Mouse (Mus musculus) ES-E14 (cell line): ENCODE measurements around the gene Casp7. TPM values are rescaled to one million over a fixed set of nuclear protein-coding genes. Genes with fewer than 3 reads are reported as not detected.

Experiments
- DNase-seq: peaks from one replicate; pipeline ENCODE4 v3.0.0-alpha.2; 2013; ENCODE audit warnings: low read depth, low spot score
- H3K27ac ChIP-seq: 2 replicates; pipeline ENCODE4 v1.5.1; 2012; ENCODE audit warnings: low read depth, mild to moderate bottlenecking, low read length, moderate library complexity, mixed read lengths; ENCODE audit not compliant: poor library complexity, insufficient read depth, severe bottlenecking
- H3K36me3 ChIP-seq: 2 replicates; pipeline ENCODE4 v1.6.1; 2012; ENCODE audit warnings: mild to moderate bottlenecking, low read length, moderate library complexity, mixed read lengths; ENCODE audit not compliant: control insufficient read depth, poor library complexity, insufficient read depth, severe bottlenecking
- H3K4me1 ChIP-seq, 2 experiments: fragments of 150-350 bp in 1 of 2; sonication (generic) in 1 of 2; 2 replicates each; pipeline ENCODE4 v1.6.1; 2012; ENCODE audit warnings: low read length in 2 of 2, mild to moderate bottlenecking in 1 of 2, mixed read lengths in 1 of 2; ENCODE audit not compliant: control insufficient read depth in 2 of 2, insufficient read depth in 2 of 2, poor library complexity in 1 of 2
- H3K4me3 ChIP-seq, 2 experiments: fragments of 150-350 bp in 1 of 2; sonication (generic) in 1 of 2; 2 replicates each; pipeline ENCODE4 v1.5.1; 2012; ENCODE audit warnings: low read length in 2 of 2, low read depth in 1 of 2, mild to moderate bottlenecking in 1 of 2, mixed read lengths in 1 of 2; ENCODE audit not compliant: insufficient read depth in 1 of 2, poor library complexity in 1 of 2, severe bottlenecking in 1 of 2
- H3K9ac ChIP-seq: 2 replicates; pipeline ENCODE4 v1.6.1; 2012; ENCODE audit warnings: low read depth, mild to moderate bottlenecking, low read length, mixed read lengths; ENCODE audit not compliant: poor library complexity, insufficient read depth, severe bottlenecking
- H3K9me3 ChIP-seq: fragments of 150-350 bp; sonication (generic); 2 replicates; pipeline ENCODE4 v1.6.1; 2012; ENCODE audit warnings: low read depth, mild to moderate bottlenecking, low read length; ENCODE audit not compliant: control insufficient read depth, insufficient read depth
- CHD2 ChIP-seq: IDR thresholded peaks from 2 replicates; pipeline ENCODE4 v1.6.1; 2014; ENCODE audit warnings: mild to moderate bottlenecking, low read depth, low read length, inconsistent platforms
- HCFC1 ChIP-seq: IDR thresholded peaks from 2 replicates; pipeline ENCODE4 v1.6.1; 2012; ENCODE audit warnings: low read length, inconsistent platforms, borderline replicate concordance; ENCODE audit not compliant: insufficient read depth
- MAFK ChIP-seq: IDR thresholded peaks from 2 replicates; pipeline ENCODE4 v1.6.1; 2014; ENCODE audit warnings: mild to moderate bottlenecking, low read depth, low read length, inconsistent platforms; ENCODE audit not compliant: insufficient read depth
- ZC3H11A ChIP-seq: IDR thresholded peaks from 2 replicates; pipeline ENCODE4 v1.6.1; 2012; ENCODE audit warnings: low read depth, mild to moderate bottlenecking, inconsistent platforms, low read length, borderline replicate concordance
- ZNF384 ChIP-seq: IDR thresholded peaks from 2 replicates; pipeline ENCODE4 v1.6.1; 2012; ENCODE audit warnings: low read depth, low read length, inconsistent platforms
- in situ Hi-C, 2 experiments: fragments of 600-800 bp; cut with MboI; formaldehyde crosslinking; loops; one replicate each; pipeline ENCODE4 v1.15.1; 2025; ENCODE audit warnings: low sequenced_read_pairs in 2 of 2, inconsistent platforms in 1 of 2; ENCODE audit not compliant: unreplicated experiment in 2 of 2
- total RNA-seq: library from RNA; depleted of rRNA; stranded (reverse); fragments of 300-350 nt; gene quantifications from 2 replicates; pipeline ENCODE4 v1.2.3, GENCODE M21; 2012

Casp7 gene
- total RNA-seq, 1 experiment: 7.1 TPM

- Histone ChIP-seq H3K9ac (no peak overlapping the region), H3K27ac (no peak overlapping the region), H3K9me3 (no peaks in the 10 kb centered on the region), H3K4me1 (no peaks in the 10 kb centered on the region), H3K4me3 (no peak overlapping the region), H3K36me3 (no peaks in the 10 kb centered on the region)
- DNase-seq: no peak
- in situ Hi-C loops: no loop called here
- TF ChIP-seq HCFC1: no peak
- TF ChIP-seq ZC3H11A: no peak
- no peak for TF ChIP-seq MAFK
- TF ChIP-seq CHD2: no peak
- TF ChIP-seq ZNF384: no peak
Measured at GRCm38 (mm10) chr19:56387726-56388302, 9.1 kb upstream of the Casp7 start.

- Histone ChIP-seq H3K4me3 (no peak overlapping the region), H3K9ac (no peak overlapping the region), H3K4me1 (no peaks in the 10 kb centered on the region), H3K36me3 (no peaks in the 10 kb centered on the region), H3K9me3 (no peaks in the 10 kb centered on the region), H3K27ac (no peak overlapping the region)
- in situ Hi-C loops: no loop called here
- TF ChIP-seq MAFK (no peak), ZNF384 (no peak), HCFC1 (no peak), ZC3H11A (no peak), CHD2 (no peak)
- no peak for DNase-seq
Measured at GRCm38 (mm10) chr19:56389176-56389575, 7.8 kb upstream of the Casp7 start.

GRCm38 (mm10) chr19:56389879-56390278 lies 7.0 kb upstream of the Casp7 start, which contains the start of gene Nrap:
TSS of gene Nrap (minus strand) at chr19:56390037.
- in situ Hi-C loops: no loop called here
- TF ChIP-seq CHD2 (no peak), HCFC1 (no peak), MAFK (no peak), ZC3H11A (no peak), ZNF384 (no peak)
- DNase-seq: no peak
- Histone ChIP-seq H3K9ac (no peak within 1 kb of the TSS), H3K27ac (no peak within 1 kb of the TSS), H3K36me3 (no peaks in the 10 kb centered on the region), H3K4me1 (no peaks in the 10 kb centered on the region), H3K4me3 (no peak within 1 kb of the TSS), H3K9me3 (no peaks in the 10 kb centered on the region)

- DNase-seq: no peak
- no peaks in the 10 kb centered on the region for H3K4me1 ChIP-seq
- H3K27ac ChIP-seq: no peak overlapping the region
- H3K36me3 ChIP-seq: no peaks in the 10 kb centered on the region
- in situ Hi-C loops: no loop called here
- no peak overlapping the region for H3K4me3 ChIP-seq
- no peak overlapping the region for H3K9ac ChIP-seq
- no peaks in the 10 kb centered on the region for H3K9me3 ChIP-seq
- no peak for TF ChIP-seq CHD2
- no peak for TF ChIP-seq ZNF384
- TF ChIP-seq ZC3H11A: no peak
- TF ChIP-seq MAFK: no peak
- TF ChIP-seq HCFC1: no peak
Measured at GRCm38 (mm10) chr19:56391307-56392046, 5.5 kb upstream of the Casp7 start.
